Mouse (Mus musculus) limb, embryonic 12.5 days (tissue): ENCODE results near the gene Tmem129. TPM values are rescaled to one million over a fixed set of nuclear protein-coding genes. Genes with fewer than 3 reads are reported as not detected.

Source experiments
- ATAC-seq: fragments of 200-750 bp; cut with Nextera tagmentation; 2 replicates; pipeline ENCODE4 v1.8.0; 2017; ENCODE audit warnings: low read depth, moderate TSS enrichment; ENCODE audit not compliant: insufficient number of reproducible peaks, insufficient read depth, low FRiP score, low TSS enrichment
- H3K27ac ChIP-seq: fragments of 300-500 bp; sonication (generic); 2 replicates; pipeline ENCODE4 v1.5.1; 2016; ENCODE audit warnings: mild to moderate bottlenecking, moderate library complexity
- H3K27me3 ChIP-seq: fragments of 300-500 bp; sonication (generic); 2 replicates; pipeline ENCODE4 v1.6.1; 2016; ENCODE audit warnings: mild to moderate bottlenecking, moderate library complexity
- H3K36me3 ChIP-seq: fragments of 300-500 bp; sonication (generic); 2 replicates; pipeline ENCODE4 v1.6.1; 2016; ENCODE audit warnings: mild to moderate bottlenecking, moderate library complexity
- H3K4me1 ChIP-seq: fragments of 300-500 bp; sonication (generic); replicated peaks from 2 replicates; pipeline ENCODE4 v1.6.1; 2016
- H3K4me2 ChIP-seq: fragments of 300-500 bp; sonication (generic); 2 replicates; pipeline ENCODE4 v1.6.1; 2016; ENCODE audit warnings: mild to moderate bottlenecking, moderate library complexity
- H3K4me3 ChIP-seq: fragments of 300-500 bp; sonication (generic); replicated peaks from 2 replicates; pipeline ENCODE4 v1.5.1; 2016; ENCODE audit warnings: mild to moderate bottlenecking
- H3K9ac ChIP-seq: fragments of 300-500 bp; sonication (generic); replicated peaks from 2 replicates; pipeline ENCODE4 v1.6.1; 2016; ENCODE audit warnings: mild to moderate bottlenecking, moderate library complexity
- H3K9me3 ChIP-seq: fragments of 300-500 bp; sonication (generic); 2 replicates; pipeline ENCODE4 v1.6.1; 2016; ENCODE audit warnings: mild to moderate bottlenecking, moderate library complexity
- WGBS: fragments of 180-500 bp; shearing (Covaris S2); methylation state at CpG from one replicate; pipeline ENCODE4 v1.1.7; 2016; 5-methylcytosine and 5-hydroxymethylcytosine counted together
- polyA plus RNA-seq: library from polyadenylated mRNA; unstranded; fragments of >200 nt; fragmentation: Nextera tagmentation; extraction: Ambion mirVana; gene quantifications from 2 replicates; pipeline ENCODE4 v1.2.1, GENCODE M21; 2016

Gene Tmem129
- polyA plus RNA-seq, 1 experiment from 2014 or later, result 41.9 TPM

DNA sequence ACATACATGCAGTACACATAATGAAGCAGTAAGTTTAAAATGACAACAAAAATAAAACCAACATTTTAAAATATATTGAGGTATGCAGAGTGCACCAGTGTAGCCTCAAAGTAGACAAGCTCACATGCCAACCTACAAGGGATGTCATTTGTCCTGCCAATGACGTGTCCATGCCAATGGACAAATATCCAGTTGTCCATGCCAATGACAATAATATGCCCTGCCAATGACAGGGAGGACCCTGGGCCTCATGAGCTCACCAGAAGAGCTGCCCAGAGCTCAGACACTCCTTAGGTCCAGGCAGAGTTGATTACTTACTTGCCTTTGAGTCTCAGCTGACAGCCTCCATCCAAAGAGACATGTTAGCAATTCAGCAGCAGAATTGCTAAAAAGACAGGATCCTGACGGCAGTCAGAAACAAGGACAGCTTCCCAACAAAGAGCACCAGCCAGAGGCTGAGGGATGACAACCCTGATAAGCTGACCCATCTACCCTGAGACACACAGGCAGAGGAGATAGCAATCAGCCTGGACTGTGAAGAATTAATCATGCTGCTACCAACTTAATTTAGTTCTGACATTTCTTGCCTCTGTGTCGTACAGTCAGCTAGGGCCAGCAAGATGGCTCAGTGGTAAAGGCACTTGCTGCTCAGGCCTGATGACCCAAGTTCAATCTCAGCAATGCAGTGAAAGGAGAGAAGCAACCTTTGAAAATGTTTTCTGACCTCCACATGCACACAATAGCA, 20.4 kb downstream of the Tmem129 start:
- ATAC-seq, result no peak
- no peak overlapping the region for H3K9ac ChIP-seq
- H3K9me3 ChIP-seq, result no peaks in the 10 kb centered on the region
- no peaks in the 10 kb centered on the region for H3K4me1 ChIP-seq
- WGBS, result 79% methylated on average over 3 of the region's 3 CpGs
- H3K4me3 ChIP-seq, result no peak overlapping the region
- H3K36me3 ChIP-seq, result peaks cover 76% of the 10 kb centered on the region
- H3K27ac ChIP-seq, result no peak overlapping the region
- no peaks in the 10 kb centered on the region for H3K27me3 ChIP-seq
- no peak overlapping the region for H3K4me2 ChIP-seq

- H3K4me1 ChIP-seq, result peaks cover 7% of the 10 kb centered on the region
- ATAC-seq, result no peak
- H3K27me3 ChIP-seq, result no peaks in the 10 kb centered on the region
- 90% methylated on average over 3 of the region's 3 CpGs for whole genome bisulfite sequencing
- H3K9ac ChIP-seq, result no peak overlapping the region
- H3K27ac ChIP-seq, result no peak overlapping the region
- no peak overlapping the region for H3K4me3 ChIP-seq
- H3K9me3 ChIP-seq, result no peaks in the 10 kb centered on the region
- no peak overlapping the region for H3K4me2 ChIP-seq
- H3K36me3 ChIP-seq, result peaks cover 52% of the 10 kb centered on the region
Measured at GRCm38 (mm10) chr5:33635361-33635760, 22.9 kb downstream of the Tmem129 start.

DNA sequence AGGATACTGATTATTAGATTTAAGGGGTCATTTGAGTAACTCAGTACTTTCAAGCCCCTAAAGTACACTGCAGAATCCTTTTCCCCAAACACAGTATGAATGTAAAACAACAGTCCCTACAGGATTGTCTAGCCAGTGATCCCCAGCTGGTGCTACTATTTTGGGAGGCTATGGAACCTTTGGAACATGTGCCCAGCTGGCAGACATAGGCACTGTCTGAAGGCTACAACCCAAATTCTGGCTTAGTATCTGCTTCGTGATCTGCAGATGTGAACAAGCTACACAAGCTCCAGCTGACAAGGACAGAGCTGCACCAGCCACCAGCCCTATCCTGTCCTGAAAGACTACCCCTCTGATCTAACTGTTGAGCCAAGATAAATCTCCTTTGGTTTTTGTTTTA, 25.7 kb downstream of the Tmem129 start:
- H3K4me1 ChIP-seq, result peaks cover 19% of the 10 kb centered on the region
- no peaks in the 10 kb centered on the region for H3K9me3 ChIP-seq
- H3K27me3 ChIP-seq, result no peaks in the 10 kb centered on the region
- H3K36me3 ChIP-seq, result peaks cover 32% of the 10 kb centered on the region
- H3K4me3 ChIP-seq, result no peak overlapping the region
- H3K9ac ChIP-seq, result no peak overlapping the region
- H3K4me2 ChIP-seq, result no peak overlapping the region
- ATAC-seq, result no peak
- 74% methylated on average over 1 of the region's 1 CpGs for WGBS
- H3K27ac ChIP-seq, result no peak overlapping the region

- Histone ChIP-seq H3K27ac (no peak overlapping the region; the same call in 1 of the 2 replicates), H3K4me2 (peak overlapping the region; percentile 76), H3K4me1 (peaks cover 22% of the 10 kb centered on the region), H3K9me3 (no peaks in the 10 kb centered on the region), H3K27me3 (no peaks in the 10 kb centered on the region), H3K36me3 (peaks cover 15% of the 10 kb centered on the region), H3K9ac (0 out of 2 replicates have a peak overlapping the region, but pooled peaks have one; percentile 61), H3K4me3 (peak overlapping the region; percentile 87)
- 36% methylated on average over 4 of the region's 4 CpGs for WGBS
- no peak for ATAC-seq
Measured at GRCm38 (mm10) chr5:33630615-33631014, 27.6 kb downstream of the Tmem129 start.

- ATAC-seq, result no peak; the same call in 1 of the 2 replicates
- Histone ChIP-seq H3K9ac (peak overlapping the region; percentile 61), H3K4me2 (peak overlapping the region; percentile 76)
Measured at GRCm38 (mm10) chr5:33630061-33630460, 28.2 kb downstream of the Tmem129 start.

GRCm38 (mm10) chr5:33629301-33629987, 28.8 kb downstream of the Tmem129 start, which contains the start of the genes Fam53a and Gm9903:
Gene Fam53a, minus strand, starts transcription at chr5:33629635.
Gene Gm9903, plus strand, starts transcription at chr5:33629925.
- WGBS, result under 1% methylated on average over 95 of the region's 99 CpGs
- Histone ChIP-seq H3K36me3 (peaks cover 8% of the 10 kb centered on the region), H3K9ac (peak within 1 kb of the TSS; percentile 84), H3K27me3 (no peaks in the 10 kb centered on the region), H3K4me2 (peak within 1 kb of the TSS; percentile 76), H3K4me3 (peak within 1 kb of the TSS; percentile 87), H3K4me1 (peaks cover 22% of the 10 kb centered on the region), H3K9me3 (no peaks in the 10 kb centered on the region), H3K27ac (peak within 1 kb of the TSS; percentile 90)
- ATAC-seq, result peak; percentile 95

More at GRCm38 (mm10) chr5:33630061-33630460, 28.2 kb downstream of the Tmem129 start:
- peaks cover 22% of the 10 kb centered on the region for H3K4me1 ChIP-seq
- H3K27me3 ChIP-seq, result no peaks in the 10 kb centered on the region
- H3K27ac ChIP-seq, result peak overlapping the region; percentile 64
- peaks cover 13% of the 10 kb centered on the region for H3K36me3 ChIP-seq
- WGBS, result 1% methylated on average over 9 of the region's 9 CpGs
- peak overlapping the region; percentile 87 for H3K4me3 ChIP-seq
- no peaks in the 10 kb centered on the region for H3K9me3 ChIP-seq

DNA sequence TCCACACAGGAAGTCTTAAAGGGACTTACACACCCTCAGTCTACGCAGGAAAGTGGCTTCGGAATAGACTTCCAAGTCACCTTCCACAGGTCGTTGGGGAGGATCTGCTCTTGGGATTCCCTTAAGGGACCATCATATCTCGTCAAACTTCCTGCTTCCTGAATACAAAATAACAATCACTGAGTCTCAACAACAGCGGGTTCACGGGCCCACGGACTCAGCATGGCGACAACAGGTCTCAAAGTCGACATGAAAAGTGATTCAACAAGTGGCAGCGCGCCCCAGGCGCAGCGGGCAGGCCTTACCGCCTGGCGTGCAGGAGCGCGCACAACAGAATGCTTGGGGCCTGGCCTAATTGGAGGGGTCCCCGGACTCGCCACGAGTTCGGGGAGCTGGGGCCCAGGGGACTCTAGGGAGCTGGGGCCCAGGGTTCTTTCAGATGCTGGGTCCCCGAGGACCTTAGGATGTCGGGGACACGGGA, 29.4 kb downstream of the Tmem129 start:
- Histone ChIP-seq H3K27me3 (no peaks in the 10 kb centered on the region), H3K9ac (peak overlapping the region; percentile 84), H3K27ac (peak overlapping the region; percentile 90), H3K4me1 (peaks cover 22% of the 10 kb centered on the region), H3K4me2 (peak overlapping the region; percentile 76), H3K36me3 (peaks cover 7% of the 10 kb centered on the region; the same call in 1 of the 2 replicates), H3K4me3 (peak overlapping the region; percentile 87), H3K9me3 (no peaks in the 10 kb centered on the region)
- under 1% methylated on average over 24 of the region's 24 CpGs for WGBS
- no peak for ATAC-seq

- no peak for ATAC-seq
- no peaks in the 10 kb centered on the region for H3K9me3 ChIP-seq
- H3K27ac ChIP-seq, result no peak overlapping the region
- H3K9ac ChIP-seq, result peak overlapping the region; percentile 40; the same call in 1 of the 2 replicates
- H3K4me1 ChIP-seq, result peaks cover 22% of the 10 kb centered on the region
- WGBS, result 52% methylated on average over 4 of the region's 4 CpGs
- H3K4me2 ChIP-seq, result peak overlapping the region; percentile 76
- no peaks in the 10 kb centered on the region for H3K27me3 ChIP-seq
- peaks cover 12% of the 10 kb centered on the region; the same call in 1 of the 2 replicates for H3K36me3 ChIP-seq
- H3K4me3 ChIP-seq, result peak overlapping the region; percentile 87
Measured at GRCm38 (mm10) chr5:33627968-33628367, 30.2 kb downstream of the Tmem129 start.

DNA sequence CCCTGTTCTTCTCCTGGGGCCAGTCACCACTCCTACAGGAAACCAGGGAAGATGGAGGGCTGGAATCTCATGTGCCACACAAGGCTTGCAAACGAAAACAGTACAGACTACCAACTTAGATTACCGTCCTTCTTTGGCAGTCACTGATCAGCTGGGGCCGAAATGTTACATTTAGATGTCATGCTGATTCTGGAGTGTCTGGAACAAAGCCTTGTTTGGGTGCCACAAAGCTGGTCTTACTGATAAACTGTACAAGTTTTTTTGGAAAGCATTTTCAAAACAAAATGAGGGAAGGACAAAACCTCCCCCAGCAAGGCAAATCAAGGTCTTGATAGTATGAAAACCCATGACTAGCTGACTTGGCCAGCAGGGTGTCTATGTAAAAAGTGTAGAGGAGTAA, 34.5 kb downstream of the Tmem129 start:
- peaks cover 15% of the 10 kb centered on the region; the same call in 1 of the 2 replicates for H3K36me3 ChIP-seq
- no peak for ATAC-seq
- H3K9me3 ChIP-seq, result no peaks in the 10 kb centered on the region
- peaks cover 11% of the 10 kb centered on the region for H3K4me1 ChIP-seq
- no peak overlapping the region for H3K4me3 ChIP-seq
- H3K27me3 ChIP-seq, result no peaks in the 10 kb centered on the region
- WGBS, result 87% methylated on average over 3 of the region's 3 CpGs
- H3K9ac ChIP-seq, result no peak overlapping the region
- no peak overlapping the region for H3K27ac ChIP-seq
- no peak overlapping the region for H3K4me2 ChIP-seq

- peaks cover 15% of the 10 kb centered on the region; the same call in 1 of the 2 replicates for H3K36me3 ChIP-seq
- 94% methylated on average over 2 of the region's 2 CpGs for WGBS
Measured at GRCm38 (mm10) chr5:33622671-33623070, 35.5 kb downstream of the Tmem129 start.

DNA sequence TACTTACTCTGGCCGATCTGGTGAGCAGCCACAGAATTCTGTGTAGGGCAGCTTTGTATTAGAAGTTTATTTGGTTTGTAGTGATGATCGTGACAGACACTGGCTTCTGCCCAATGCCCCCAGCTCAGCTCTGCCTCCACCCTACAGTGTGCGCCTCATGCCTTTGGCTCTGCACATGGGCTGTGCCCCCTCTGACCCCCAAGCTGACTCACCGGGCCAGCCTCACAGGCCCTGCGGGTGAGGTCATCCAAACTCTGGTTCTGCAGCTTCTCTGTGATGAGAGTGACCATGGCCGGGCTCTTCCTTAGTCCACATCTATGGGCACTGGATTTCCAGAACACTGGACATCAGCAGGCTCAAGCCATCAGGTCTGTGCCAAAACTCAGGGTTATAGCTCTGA, 43.8 kb downstream of the Tmem129 start:
- ATAC-seq, result no peak; the same call in 1 of the 2 replicates
- Histone ChIP-seq H3K27ac (no peak overlapping the region), H3K36me3 (peaks cover 50% of the 10 kb centered on the region), H3K9me3 (no peaks in the 10 kb centered on the region), H3K27me3 (no peaks in the 10 kb centered on the region), H3K4me2 (no peak overlapping the region), H3K9ac (no peak overlapping the region), H3K4me3 (no peak overlapping the region), H3K4me1 (no peaks in the 10 kb centered on the region)
- WGBS, result 95% methylated on average over 6 of the region's 6 CpGs

More at GRCm38 (mm10) chr5:33622671-33623070, 35.5 kb downstream of the Tmem129 start:
- no peak for ATAC-seq
- Histone ChIP-seq H3K27me3 (no peaks in the 10 kb centered on the region), H3K4me2 (no peak overlapping the region), H3K9ac (no peak overlapping the region), H3K9me3 (no peaks in the 10 kb centered on the region), H3K4me1 (peaks cover 4% of the 10 kb centered on the region), H3K27ac (no peak overlapping the region), H3K4me3 (no peak overlapping the region)
